Mouse (Mus musculus) monocyte, adult 2 months (primary cell): ENCODE results near the gene Lmbrd2.
"Not testable (repeated sequence)": the region's sequence is repeated elsewhere in the genome, so short reads cannot be mapped to it uniquely, and the experiment has no call there.

ENCODE experiments used
- DNase-seq, 2 experiments: peaks; one replicate each; pipeline ENCODE4 v3.0.0; 2022; ENCODE audit warnings: low spot score in 2 of 2, low read depth in 1 of 2

Lmbrd2 gene

DNA sequence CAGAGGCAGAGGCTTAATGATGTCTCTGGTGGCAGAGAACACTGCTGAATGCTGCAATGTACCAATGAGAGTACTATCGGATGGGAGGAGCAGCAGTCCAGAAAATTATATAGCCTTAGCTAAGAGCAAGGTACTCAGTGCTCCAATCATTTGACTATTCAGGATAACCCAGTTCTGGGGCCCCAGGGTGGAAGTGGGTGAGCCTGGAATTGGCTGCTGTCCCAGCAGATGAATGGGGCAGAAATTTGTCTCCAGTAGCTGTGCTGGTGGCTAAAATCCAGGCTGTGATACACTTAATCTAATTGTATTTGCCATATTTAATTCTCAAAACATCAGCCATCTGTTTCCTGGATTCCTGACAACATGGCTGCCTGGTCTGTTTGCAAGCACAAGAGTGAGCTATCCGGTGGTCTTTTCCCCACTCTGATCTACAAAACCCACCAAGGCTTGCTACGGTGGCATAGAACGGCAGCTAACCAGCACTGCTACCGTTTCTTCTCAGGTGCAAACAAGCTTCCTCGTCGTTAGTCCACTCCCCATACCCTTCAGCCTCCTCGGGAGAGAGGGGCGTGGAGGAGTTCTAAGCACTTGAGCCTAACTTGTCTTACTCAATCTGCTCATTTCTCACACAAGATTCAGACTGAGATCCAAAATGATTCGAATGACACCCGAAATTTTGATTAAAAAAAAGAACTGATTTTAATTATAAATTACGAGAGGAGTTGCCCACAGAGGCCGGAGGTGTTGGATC lies 7.5 kb upstream of the Lmbrd2 start:
- DNase-seq: no peak

DNA sequence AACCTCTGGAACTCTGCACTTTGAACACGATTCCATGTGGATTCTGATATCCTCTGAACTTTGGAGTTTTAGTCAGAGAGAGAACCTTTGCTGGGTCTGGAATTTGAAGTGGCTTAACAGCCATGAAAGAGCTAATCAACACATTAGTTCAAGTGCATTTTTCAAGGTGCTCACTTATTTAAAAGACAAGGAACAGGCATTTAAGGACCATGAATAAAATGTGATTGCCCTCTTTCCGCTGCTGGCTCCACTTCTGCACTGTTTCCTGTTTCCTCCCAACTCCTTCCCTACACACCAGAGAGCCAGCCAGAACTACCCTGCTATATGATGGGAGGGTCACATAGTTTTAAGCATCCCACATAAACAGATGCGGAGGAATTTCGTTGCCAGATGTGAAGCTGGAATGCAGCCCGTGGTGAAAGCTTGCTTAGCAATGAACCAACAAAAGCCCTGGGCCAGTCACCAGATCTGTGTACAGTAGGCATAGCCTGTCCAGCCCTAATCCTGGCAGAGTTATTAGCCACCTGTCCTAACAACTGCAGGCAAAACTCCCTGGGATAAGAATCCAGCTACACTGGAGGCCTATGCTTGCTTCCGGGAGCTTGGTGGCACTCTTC lies 5.4 kb upstream of the Lmbrd2 start:
- DNase-seq: no peak

DNA sequence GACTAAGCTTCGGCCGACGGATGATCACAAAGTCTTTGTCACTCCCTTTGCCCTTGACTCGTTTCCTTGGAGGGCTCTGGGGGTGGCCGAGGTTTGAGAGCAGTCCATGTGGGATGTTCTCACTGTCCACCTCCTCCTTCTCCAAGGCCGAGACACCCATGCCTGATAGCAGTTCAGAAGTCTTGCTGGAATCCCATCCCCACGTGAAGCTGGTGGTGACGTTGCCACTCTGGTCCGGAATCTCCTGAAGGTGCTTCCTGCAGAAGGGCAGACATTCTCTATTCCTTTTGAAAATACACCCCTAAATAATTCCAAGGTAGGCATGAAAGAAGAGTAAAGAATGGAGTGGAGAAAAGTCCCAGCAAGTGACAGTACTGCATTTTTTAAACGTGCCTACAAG lies 903 bp upstream of the Lmbrd2 start:
- no peak for DNase-seq

DNA sequence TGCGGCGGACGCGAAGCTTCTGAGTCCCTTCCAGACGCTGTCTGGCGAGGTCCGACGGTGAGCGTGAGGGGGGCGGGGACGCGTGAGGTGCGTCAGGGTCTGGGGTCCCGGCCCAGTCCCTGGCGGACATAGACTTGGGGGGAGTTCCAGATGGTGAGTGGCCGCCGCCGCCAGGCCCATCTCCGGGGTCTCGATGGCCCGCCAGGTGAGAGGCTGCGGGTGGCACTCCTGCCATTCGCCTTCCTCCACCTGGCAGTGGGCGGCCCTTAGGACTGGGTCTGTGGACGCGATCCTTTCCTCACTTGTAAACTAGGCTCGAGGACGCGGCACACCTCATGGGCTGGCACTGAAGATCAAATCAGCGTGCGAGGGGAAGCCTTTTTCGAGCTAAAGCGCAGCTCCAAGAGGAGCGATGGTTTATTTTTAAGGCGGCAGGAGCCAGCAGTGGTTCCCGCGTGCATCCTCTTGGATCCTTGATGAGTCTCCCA lies 378 bp downstream of the Lmbrd2 start:
- DNase-seq: no peak

DNA sequence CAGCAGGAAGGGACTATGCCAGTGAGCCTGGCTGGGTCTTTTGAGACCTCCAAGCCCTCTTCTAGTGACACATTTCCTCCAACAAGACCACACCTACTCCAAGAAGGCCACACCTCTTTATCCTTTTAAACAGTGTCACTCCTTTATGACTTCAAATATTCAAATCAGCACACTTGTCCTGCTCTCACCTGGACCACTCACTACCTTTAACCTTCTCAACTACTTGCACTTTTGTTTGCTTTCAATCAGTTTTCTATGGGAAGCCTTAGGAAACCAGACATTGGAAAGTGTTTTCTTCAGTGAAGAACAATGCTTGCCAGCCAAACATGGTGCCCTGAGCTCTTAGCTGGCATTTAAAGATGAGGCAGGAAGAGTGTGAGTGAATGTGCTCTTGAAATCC lies 15.0 kb downstream of the Lmbrd2 start, which contains the start of gene Skp2:
Skp2 (minus strand) TSS at position 101 of the 400 bp plus-strand sequence.
- DNase-seq: no peak

DNA sequence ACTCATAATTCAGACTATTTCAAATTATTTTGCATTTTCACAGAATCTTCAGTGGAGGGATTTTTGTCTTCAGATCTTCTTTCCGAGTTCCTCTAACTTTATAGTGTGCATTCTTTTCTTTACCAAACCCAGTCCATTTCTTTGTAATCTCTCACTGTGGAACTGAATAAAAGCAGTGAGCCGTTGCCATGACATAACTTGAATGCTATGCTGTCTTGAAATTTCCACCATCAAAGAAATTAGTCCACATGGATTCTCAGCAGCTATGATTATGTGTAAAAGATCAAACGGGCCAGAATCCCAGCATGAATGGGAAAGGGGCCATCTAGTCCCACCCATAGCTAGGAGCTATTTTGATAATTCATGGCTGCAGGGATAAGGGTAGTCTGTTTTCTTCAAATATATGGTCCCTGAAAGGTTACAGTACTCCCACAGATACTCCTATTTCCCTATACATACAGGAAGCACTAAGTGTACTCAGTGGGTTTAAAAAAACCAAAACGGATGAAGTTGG lies 22.3 kb downstream of the Lmbrd2 start:
- DNase-seq: no peak

DNA sequence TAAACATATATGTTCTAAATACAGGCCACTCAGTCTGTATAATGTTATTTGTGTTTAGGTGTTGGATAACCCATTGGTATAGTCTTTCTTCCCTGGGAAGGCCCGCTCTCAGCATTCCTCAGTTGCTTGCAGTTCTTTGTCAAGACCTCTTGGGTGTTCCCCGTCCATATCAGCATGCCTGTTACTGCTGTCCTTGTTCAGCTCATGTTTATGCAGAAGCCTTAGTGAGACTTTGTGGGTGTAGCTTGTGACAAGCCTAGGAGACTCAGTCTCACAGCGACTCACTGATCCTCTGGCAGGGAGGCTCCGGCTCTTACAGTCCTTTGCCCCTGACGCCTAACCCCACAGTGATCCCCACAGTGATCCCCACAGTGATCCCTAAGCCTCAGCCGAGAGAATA lies 23.8 kb downstream of the Lmbrd2 start:
- DNase-seq: no peak

DNA sequence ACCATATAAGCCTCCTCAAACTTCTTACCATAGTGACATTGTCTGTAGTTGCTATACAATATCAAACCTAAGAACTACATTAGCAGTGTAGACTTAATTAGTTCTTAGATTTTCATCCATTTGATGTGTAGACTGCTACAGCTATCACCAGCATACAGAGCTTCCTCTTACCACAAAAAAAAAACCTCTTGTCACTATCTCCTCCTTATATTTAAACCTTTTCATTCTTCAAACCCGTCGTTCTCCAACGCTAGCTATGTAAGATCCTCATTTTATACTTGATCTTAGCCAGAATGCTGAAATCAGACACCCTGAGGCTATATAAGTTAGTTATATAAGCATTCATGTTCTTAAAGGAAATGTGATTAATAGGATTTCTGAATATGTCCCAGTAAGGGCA lies 36.7 kb downstream of the Lmbrd2 start:
- no peak for DNase-seq

DNA sequence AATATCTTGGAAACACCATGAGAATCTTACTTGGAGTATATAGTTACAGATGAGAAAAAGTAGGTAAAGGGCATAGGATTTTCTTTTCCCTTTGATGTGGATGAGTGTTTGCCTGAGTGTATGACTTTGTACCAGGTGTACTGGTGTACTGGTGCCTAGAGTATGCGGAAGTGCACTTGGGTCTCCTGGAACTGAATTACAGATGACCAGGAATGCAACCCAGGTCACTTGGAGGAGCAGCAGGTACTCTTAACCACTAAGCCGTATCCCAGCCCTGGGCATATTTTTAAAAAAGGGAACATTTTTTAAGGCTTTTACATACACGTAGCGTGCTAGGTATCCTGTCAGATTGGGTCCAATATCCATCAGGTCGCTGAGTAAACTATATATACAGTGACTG lies 43.6 kb downstream of the Lmbrd2 start:
- DNase-seq: no peak

DNA sequence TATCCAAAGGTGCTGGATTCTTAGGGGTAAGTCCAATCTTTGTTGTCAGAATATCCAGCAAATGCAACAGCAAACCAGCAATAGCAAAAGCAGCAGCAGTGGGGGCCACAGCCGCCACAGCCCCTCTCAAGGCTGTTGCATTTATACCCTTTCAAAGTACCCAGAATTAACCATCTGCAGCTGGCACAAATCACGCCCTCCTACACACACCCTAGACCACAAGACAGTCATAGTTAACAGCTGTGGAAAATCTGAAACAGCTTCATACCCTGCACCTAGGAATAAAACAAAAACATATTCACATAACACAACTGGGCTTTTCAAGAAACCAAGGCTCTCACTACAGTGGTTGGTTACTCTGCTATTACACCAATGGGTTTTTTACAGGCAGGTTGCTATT lies 49.4 kb downstream of the Lmbrd2 start:
- no peak for DNase-seq

DNA sequence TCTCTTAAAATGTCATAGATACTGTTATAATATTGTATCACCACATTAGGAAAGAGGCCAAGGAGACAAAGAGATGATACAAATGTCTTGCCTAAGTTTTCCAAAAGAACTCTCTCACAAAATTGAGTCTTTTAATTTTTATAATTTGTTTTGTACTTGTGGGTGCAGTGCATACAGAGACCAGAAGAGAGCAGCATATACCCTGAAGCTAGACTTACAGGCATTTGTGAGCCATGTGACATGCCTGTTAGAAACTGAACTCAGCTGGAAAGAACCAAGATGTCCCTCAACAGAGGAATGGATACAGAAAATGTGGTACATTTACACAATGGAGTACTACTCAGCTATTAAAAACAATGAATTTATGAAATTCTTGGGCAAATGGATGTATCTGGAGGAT lies 52.3 kb downstream of the Lmbrd2 start:
- not testable (repeated sequence) for DNase-seq

DNA sequence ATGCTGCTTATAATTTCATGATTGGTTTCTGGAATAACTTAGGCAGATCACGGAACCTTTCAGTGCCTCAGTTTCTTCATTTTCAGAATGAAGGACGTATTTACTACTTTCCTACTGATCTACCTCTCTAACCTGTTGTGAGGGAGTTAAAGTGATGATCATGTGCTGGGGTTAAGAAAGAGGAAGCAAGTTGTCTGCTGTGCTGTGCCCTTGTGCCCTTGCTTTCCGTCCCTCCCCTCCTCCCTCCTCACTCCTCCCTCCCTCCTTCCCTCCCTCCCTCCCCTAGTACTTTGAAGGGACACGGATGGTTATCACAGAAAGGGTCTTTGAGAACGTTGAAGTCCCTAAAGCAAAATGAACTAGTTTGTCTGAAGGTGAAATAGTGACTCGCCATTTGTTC lies 58.1 kb downstream of the Lmbrd2 start:
- no peak for DNase-seq

DNA sequence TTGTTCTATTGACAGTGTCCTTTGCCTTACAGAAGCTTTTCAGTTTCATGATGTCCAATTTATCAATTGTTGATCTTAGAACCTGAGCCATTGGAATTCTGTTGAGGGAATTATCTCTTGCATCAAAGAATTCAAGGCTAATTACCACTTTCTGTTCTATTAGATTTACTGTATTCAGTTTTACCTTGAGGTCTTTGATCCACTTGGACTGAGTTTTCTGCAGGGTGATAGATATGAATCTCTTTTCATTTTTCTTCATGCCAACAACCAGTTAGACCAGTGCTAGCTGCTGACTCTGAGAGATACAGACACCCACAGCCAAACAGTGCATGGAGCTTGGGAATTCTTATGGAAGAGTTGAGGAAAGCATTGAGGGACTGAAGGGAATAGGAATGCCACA lies 71.5 kb downstream of the Lmbrd2 start:
- no peak for DNase-seq

DNA sequence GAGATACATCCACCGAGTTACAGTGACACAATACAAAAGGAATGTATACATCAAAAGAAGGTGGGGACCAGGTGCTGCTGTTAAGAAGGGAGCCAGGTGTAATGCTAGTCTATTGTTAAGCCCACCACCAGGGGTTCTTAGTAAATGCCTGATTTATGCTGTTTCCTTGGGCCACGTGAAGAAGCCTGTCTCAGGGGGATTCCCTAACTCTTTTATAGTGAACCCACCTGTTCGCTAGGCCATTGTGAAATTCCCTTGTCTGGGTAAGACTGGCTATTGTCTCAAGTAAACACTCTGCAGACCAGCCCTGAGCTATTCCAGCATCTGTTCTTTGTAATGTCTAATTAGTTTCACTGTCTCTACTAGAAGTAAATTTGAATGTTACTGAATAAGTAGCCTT lies 72.7 kb downstream of the Lmbrd2 start:
- not testable (repeated sequence) for DNase-seq

DNA sequence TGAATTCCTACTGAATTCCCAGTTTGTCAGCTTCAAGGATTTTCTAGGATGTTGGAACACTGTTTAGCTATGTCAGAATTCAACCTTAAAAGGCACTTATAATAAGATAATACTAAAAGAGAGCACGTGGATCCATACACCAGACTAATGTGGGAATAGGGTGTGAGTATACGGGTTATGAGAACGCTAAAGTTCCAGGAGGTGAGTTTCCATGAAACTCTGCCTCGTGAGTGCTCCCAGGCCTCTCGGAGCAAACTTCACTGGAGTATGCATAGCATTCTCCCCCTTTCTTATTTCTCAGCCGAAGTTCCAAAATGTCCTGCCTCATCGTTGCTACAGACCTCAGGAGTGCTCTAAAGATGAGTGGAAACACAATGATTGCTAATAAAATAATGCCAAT lies 73.1 kb downstream of the Lmbrd2 start:
- not testable (repeated sequence) for DNase-seq

DNA sequence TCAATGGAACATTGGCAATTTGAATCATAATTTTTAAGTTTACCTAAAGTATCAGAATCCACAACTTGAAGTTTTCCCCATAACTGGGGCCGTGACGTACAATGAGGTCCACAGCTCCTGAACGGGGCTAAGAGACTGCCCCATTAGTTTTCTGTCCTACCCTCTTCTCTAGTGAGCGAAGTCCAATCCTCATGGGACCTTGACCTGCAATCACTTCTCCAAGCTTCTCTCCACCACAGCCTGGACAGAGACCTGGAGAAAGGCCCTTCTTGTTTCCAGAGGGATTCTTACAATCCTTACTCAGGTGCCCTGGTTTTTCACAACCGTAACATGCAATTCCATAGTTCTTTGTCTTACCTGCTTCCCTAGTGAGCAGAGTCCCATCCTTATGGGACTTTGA lies 76.1 kb downstream of the Lmbrd2 start:
- no peak for DNase-seq

DNA sequence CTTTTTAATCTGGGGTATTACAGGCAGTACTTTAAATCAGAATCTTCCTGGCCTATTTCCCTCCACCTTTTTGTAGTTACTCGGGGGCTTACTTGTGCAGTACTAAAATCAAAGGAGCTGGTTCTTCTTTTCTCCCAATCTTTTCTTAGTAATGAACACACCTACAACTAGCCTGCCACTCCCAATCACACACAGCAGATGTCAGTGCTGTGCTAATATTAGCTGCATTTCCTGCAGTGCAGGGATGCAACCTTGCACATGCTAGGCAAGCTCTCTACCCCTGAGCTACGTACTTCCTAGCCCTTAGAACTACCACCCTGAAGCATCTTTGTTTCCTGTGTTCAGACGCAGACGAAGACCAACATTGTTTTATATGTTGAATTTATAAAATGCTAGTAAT lies 90.6 kb downstream of the Lmbrd2 start:
- DNase-seq: not testable (repeated sequence)

DNA sequence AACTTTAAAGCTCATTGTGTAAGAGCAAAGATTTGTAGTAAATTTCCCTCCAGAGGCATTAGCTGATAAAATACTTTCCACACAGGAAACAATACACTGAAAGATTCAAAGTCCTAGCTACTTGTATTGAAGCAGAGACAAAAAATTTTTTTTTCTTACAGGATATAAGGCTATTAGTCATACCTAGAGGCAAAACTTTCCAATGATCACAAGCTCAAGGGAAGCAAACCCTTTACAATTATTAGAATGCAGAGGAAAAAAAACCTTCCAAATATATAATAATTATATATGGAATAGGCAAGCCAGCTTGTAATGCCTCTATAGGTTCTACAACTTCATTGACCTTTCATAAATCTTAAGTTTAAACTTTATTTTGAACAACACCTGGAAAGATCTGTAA lies 106.0 kb downstream of the Lmbrd2 start:
- DNase-seq: no peak
